Mouse (Mus musculus) limb, embryonic 13.5 days (tissue): ENCODE data around the gene Capn13. TPM values are rescaled to one million over a fixed set of nuclear protein-coding genes. Genes with fewer than 3 reads are reported as not detected.

Experiments
- ATAC-seq: fragments of 200-750 bp; cut with Nextera tagmentation; 2 replicates; pipeline ENCODE4 v1.8.0; 2017; ENCODE audit warnings: low read depth, moderate number of reproducible peaks, moderate TSS enrichment; ENCODE audit not compliant: low FRiP score
- H3K27ac ChIP-seq: fragments of 300-500 bp; sonication (generic); 2 replicates; pipeline ENCODE4 v1.5.1; 2015; ENCODE audit warnings: inconsistent platforms, mild to moderate bottlenecking, moderate library complexity
- H3K27me3 ChIP-seq: fragments of 300-500 bp; sonication (generic); 2 replicates; pipeline ENCODE4 v1.6.1; 2015; ENCODE audit warnings: mild to moderate bottlenecking, inconsistent platforms
- H3K36me3 ChIP-seq: fragments of 300-500 bp; sonication (generic); 2 replicates; pipeline ENCODE4 v1.6.1; 2015; ENCODE audit warnings: inconsistent platforms, mild to moderate bottlenecking, moderate library complexity
- H3K4me1 ChIP-seq: fragments of 300-500 bp; sonication (generic); 2 replicates; pipeline ENCODE4 v1.6.1; 2015; ENCODE audit warnings: inconsistent platforms
- H3K4me2 ChIP-seq: fragments of 300-500 bp; sonication (generic); replicated peaks from 2 replicates; pipeline ENCODE4 v1.6.1; 2015; ENCODE audit warnings: inconsistent platforms, mild to moderate bottlenecking, moderate library complexity
- H3K4me3 ChIP-seq: fragments of 300-500 bp; sonication (generic); 2 replicates; pipeline ENCODE4 v1.5.1; 2015; ENCODE audit warnings: moderate library complexity, mild to moderate bottlenecking, inconsistent platforms
- H3K9ac ChIP-seq: fragments of 300-500 bp; sonication (generic); 2 replicates; pipeline ENCODE4 v1.6.1; 2015; ENCODE audit warnings: mild to moderate bottlenecking, inconsistent platforms
- H3K9me3 ChIP-seq: fragments of 300-500 bp; sonication (generic); 2 replicates; pipeline ENCODE4 v1.6.1; 2016; ENCODE audit warnings: inconsistent platforms
- WGBS: fragments of 180-500 bp; shearing (Covaris S2); methylation state at CpG from one replicate; pipeline ENCODE4 v1.1.7; 2015; 5-methylcytosine and 5-hydroxymethylcytosine counted together
- polyA plus RNA-seq: library from polyadenylated mRNA; unstranded; fragments of >200 nt; fragmentation: Nextera tagmentation; extraction: Ambion mirVana; gene quantifications from 2 replicates; pipeline ENCODE4 v1.2.1, GENCODE M21; 2015

Capn13 gene
- polyA plus RNA-seq, 1 experiment from 2014 or later, result not detected

DNA sequence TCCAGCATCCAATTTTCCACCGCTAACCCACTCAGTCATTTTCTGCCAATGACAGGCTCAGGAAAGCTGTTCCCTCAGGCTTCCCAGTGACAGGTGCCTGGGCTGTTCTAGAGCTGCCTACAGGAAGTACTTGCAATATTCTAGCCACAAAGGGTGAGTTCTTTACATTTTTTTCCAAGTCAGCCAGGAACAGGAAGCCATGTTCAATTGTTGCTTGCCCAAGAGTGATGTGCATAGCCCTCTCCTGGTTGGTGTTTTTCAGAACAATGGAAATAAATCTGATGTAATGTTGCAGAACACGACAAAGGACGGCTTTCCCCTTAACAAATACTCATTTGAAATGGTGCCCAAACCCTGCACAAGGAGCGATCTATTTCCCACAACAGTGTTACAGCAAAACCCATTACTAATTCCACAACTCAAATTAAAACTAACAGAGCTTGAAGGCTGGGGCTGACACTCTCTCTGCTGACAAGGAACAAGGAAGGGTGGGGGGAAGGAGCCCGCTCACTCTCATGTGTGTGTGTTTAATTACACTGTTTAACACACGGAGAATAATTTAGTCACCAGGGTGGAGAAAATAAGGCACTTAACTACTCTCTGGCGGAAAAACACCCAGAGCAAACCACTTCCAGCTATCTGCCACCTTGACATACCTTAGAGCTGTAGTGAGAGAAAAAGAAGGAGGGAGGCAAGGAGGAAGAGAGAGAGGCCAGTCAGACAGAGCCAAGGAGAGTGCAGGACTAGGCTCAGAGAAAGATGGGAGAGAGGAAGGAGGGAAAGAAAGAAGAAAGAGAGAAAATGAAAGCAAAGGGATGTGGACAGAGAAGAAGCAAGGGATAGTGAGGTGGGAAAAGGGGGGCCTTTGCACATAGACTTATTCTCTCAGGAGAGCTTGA lies 10.2 kb downstream of the Capn13 start:
- Histone ChIP-seq H3K4me2 (no peak overlapping the region), H3K9me3 (no peaks in the 10 kb centered on the region), H3K4me3 (no peak overlapping the region), H3K36me3 (no peaks in the 10 kb centered on the region), H3K27ac (no peak overlapping the region), H3K9ac (no peak overlapping the region), H3K27me3 (no peaks in the 10 kb centered on the region), H3K4me1 (no peaks in the 10 kb centered on the region)
- no peak for ATAC-seq
- 56% methylated on average over 7 of the region's 7 CpGs for WGBS

DNA sequence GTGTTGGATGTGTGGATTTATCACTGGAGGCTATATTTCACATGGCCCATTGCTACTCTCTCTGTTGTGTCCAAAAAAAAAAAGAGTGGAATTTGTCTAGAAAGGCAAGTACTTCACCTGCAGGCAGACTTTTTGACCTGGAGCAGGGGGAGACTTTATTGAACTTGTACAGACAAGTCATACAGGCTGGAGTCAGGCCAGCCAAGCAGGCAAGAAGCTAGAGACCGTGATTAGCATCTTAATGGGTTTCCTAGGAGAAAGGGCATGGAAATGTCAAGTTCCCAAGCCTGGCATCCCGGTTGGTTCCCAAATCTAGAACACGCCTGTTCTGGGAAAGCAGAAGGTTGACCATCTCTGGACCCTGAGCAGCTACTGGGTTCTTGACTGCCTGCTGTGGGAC lies 11.3 kb downstream of the Capn13 start:
- WGBS, result 72% methylated on average over 3 of the region's 3 CpGs
- H3K27ac ChIP-seq, result no peak overlapping the region
- H3K9ac ChIP-seq, result no peak overlapping the region
- no peak overlapping the region for H3K4me2 ChIP-seq
- H3K36me3 ChIP-seq, result no peaks in the 10 kb centered on the region
- H3K4me3 ChIP-seq, result no peak overlapping the region
- H3K27me3 ChIP-seq, result no peaks in the 10 kb centered on the region
- no peaks in the 10 kb centered on the region for H3K9me3 ChIP-seq
- H3K4me1 ChIP-seq, result no peaks in the 10 kb centered on the region
- ATAC-seq, result no peak

DNA sequence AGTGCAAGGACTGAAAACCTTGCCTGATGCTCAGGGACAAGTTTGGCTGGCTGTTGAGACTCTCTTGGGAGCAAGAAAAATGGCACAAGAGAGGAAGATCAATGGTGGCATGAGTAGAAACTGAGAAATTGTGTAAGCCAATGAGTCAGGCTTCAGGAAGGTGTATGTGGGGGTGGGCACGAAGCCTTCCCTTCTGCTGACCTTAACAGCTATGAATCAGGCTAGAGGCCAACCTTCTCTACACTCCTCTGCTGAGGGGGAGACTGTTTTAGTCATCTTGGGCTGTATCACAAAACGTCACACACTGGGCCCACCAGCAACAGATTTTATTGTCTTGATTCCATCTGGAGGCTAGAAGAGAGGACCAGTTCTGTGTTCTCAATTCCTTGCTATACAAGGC lies 14.1 kb downstream of the Capn13 start:
- Histone ChIP-seq H3K9me3 (no peaks in the 10 kb centered on the region), H3K4me2 (no peak overlapping the region), H3K27ac (no peak overlapping the region), H3K4me1 (no peaks in the 10 kb centered on the region), H3K4me3 (no peak overlapping the region), H3K9ac (no peak overlapping the region), H3K36me3 (no peaks in the 10 kb centered on the region), H3K27me3 (no peaks in the 10 kb centered on the region)
- 69% methylated on average over 2 of the region's 2 CpGs for WGBS
- ATAC-seq, result no peak

- Histone ChIP-seq H3K27ac (no peak overlapping the region), H3K4me2 (no peak overlapping the region), H3K9me3 (no peaks in the 10 kb centered on the region), H3K9ac (no peak overlapping the region), H3K4me3 (no peak overlapping the region), H3K27me3 (no peaks in the 10 kb centered on the region), H3K36me3 (no peaks in the 10 kb centered on the region), H3K4me1 (no peaks in the 10 kb centered on the region)
- no peak for ATAC-seq
- WGBS, result 74% methylated on average over 3 of the region's 3 CpGs
Observed at GRCm38 (mm10) chr17:73385940-73386339, 14.7 kb downstream of the Capn13 start.

DNA sequence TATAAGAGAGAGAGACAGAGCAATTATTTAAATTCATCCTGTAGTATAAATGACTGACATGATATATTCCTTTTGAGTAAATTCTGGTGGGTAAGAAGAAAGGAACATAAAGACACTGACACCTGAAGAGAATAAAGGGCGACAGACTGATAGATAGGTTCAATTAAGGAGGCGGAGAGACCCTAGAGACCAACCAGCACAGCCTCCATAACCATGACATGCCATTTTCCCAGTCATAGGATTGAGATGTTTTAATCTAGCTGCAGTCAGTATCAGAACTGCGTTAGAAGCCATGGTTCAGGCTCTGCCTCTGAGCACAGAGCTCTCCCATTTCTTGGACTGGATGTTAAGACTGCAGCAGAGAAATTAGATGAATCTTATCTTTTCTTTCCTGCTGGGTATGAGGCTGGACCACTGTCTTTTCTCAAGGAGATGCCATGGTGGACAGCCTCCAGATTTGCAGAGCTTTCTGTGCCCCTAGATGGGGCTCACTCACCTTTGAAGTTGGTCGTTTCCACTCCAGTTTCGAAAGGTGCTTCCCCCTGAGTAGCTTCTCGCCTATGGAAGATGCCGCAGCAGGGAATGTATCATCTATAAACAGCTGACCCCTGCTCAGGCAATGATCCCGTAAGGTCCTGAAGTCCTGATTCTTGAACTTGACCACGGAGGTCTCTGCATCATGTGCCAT lies 18.2 kb downstream of the Capn13 start:
- Histone ChIP-seq H3K9me3 (no peaks in the 10 kb centered on the region), H3K9ac (no peak overlapping the region), H3K27me3 (no peaks in the 10 kb centered on the region), H3K27ac (no peak overlapping the region), H3K4me3 (no peak overlapping the region), H3K4me1 (no peaks in the 10 kb centered on the region), H3K4me2 (no peak overlapping the region), H3K36me3 (no peaks in the 10 kb centered on the region)
- ATAC-seq, result no peak
- WGBS, result 66% methylated on average over 9 of the region's 9 CpGs

DNA sequence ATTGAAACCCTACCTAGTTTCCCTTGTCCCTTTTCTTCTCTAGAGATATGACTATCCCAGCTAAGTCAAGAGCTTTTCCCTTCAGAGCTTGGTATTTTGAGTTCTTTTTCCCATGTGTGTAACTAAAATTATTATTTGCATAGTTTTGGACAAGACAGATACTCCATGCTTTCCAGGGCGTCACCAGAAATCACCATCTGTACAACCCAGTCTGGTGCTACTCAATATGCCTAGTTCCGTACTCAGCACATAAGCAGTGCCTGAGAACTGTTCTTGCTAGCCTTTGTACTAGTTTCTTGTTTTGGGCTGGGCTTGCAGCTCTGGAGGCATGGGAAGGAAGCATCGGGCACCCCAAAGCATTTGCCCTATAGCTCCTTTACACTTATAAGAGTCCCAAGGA lies 19.0 kb downstream of the Capn13 start:
- no peaks in the 10 kb centered on the region for H3K4me1 ChIP-seq
- no peak overlapping the region for H3K4me3 ChIP-seq
- H3K9ac ChIP-seq, result no peak overlapping the region
- H3K27me3 ChIP-seq, result no peaks in the 10 kb centered on the region
- WGBS, result 87% methylated on average over 3 of the region's 3 CpGs
- H3K27ac ChIP-seq, result no peak overlapping the region
- H3K4me2 ChIP-seq, result no peak overlapping the region
- ATAC-seq, result no peak
- no peaks in the 10 kb centered on the region for H3K36me3 ChIP-seq
- H3K9me3 ChIP-seq, result no peaks in the 10 kb centered on the region

- no peak overlapping the region for H3K4me3 ChIP-seq
- H3K9ac ChIP-seq, result no peak overlapping the region
- no peak overlapping the region for H3K27ac ChIP-seq
- H3K9me3 ChIP-seq, result no peaks in the 10 kb centered on the region
- H3K36me3 ChIP-seq, result no peaks in the 10 kb centered on the region
- WGBS, result 83% methylated on average over 7 of the region's 7 CpGs
- H3K4me1 ChIP-seq, result no peaks in the 10 kb centered on the region
- no peaks in the 10 kb centered on the region for H3K27me3 ChIP-seq
- ATAC-seq, result no peak
- H3K4me2 ChIP-seq, result no peak overlapping the region
Observed at GRCm38 (mm10) chr17:73377778-73378484, 22.7 kb downstream of the Capn13 start.

- Histone ChIP-seq H3K9me3 (no peaks in the 10 kb centered on the region), H3K4me3 (no peak overlapping the region), H3K4me1 (no peaks in the 10 kb centered on the region), H3K27me3 (no peaks in the 10 kb centered on the region), H3K27ac (no peak overlapping the region), H3K36me3 (no peaks in the 10 kb centered on the region), H3K9ac (no peak overlapping the region), H3K4me2 (no peak overlapping the region)
- ATAC-seq, result no peak
- WGBS, result 43% methylated on average over 3 of the region's 3 CpGs
Observed at GRCm38 (mm10) chr17:73367334-73367733, 33.3 kb downstream of the Capn13 start.

- Histone ChIP-seq H3K4me1 (no peaks in the 10 kb centered on the region), H3K27me3 (no peaks in the 10 kb centered on the region), H3K4me2 (no peak overlapping the region), H3K9ac (no peak overlapping the region), H3K9me3 (no peaks in the 10 kb centered on the region), H3K36me3 (no peaks in the 10 kb centered on the region), H3K27ac (no peak overlapping the region), H3K4me3 (no peak overlapping the region)
- WGBS, result 57% methylated on average over 5 of the region's 5 CpGs
- ATAC-seq, result no peak
Observed at GRCm38 (mm10) chr17:73361054-73361453, 39.6 kb downstream of the Capn13 start.

GRCm38 (mm10) chr17:73343632-73344390 lies 56.9 kb downstream of the Capn13 start:
- 71% methylated on average over 6 of the region's 6 CpGs for WGBS
- Histone ChIP-seq H3K36me3 (no peaks in the 10 kb centered on the region), H3K9me3 (no peaks in the 10 kb centered on the region), H3K4me2 (no peak overlapping the region), H3K4me3 (no peak overlapping the region), H3K4me1 (peaks cover 11% of the 10 kb centered on the region; the same call in 1 of the 2 replicates), H3K27ac (no peak overlapping the region), H3K9ac (no peak overlapping the region), H3K27me3 (peaks cover 4% of the 10 kb centered on the region; the same call in 1 of the 2 replicates)
- ATAC-seq, result no peak

DNA sequence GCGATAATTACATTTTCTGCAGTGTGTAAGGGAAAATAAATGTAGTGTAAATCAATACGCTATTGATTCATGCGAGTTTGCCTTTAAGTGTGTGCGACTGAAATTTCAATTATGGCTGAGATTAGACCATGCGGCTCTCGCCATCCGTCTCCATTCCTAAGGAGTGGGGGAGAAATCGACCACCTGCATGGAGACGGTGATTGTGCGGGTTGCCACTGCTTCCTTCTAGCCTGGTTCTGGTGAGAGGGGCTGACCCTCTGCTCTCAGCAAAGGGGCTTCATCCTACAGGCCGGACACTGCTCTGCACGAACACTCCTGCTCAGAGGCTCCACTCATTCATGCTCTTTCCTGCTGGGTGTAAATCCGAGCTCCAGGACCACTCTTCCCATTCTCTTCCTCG lies 58.0 kb downstream of the Capn13 start:
- H3K36me3 ChIP-seq, result no peaks in the 10 kb centered on the region
- no peak for ATAC-seq
- WGBS, result 68% methylated on average over 14 of the region's 14 CpGs

More for the DNA sequence above, 58.0 kb downstream of the Capn13 start:
- H3K4me1 ChIP-seq, result peaks cover 11% of the 10 kb centered on the region; the same call in 1 of the 2 replicates
- H3K27ac ChIP-seq, result no peak overlapping the region
- H3K4me3 ChIP-seq, result no peak overlapping the region
- H3K27me3 ChIP-seq, result peaks cover 4% of the 10 kb centered on the region; the same call in 1 of the 2 replicates
- no peak overlapping the region for H3K4me2 ChIP-seq
- no peak overlapping the region for H3K9ac ChIP-seq
- H3K9me3 ChIP-seq, result no peaks in the 10 kb centered on the region
